Mouse (Mus musculus) granulocyte monocyte progenitor cell, adult 5-6 weeks (primary cell): ENCODE data around the gene Retn. TPM values are rescaled to one million over a fixed set of nuclear protein-coding genes. Genes with fewer than 3 reads are reported as not detected.

Source experiments
- ATAC-seq: replicated peaks from 2 replicates; pipeline ENCODE4 v1.8.0; 2016; ENCODE audit warnings: mild to moderate bottlenecking, moderate TSS enrichment, inconsistent platforms; ENCODE audit not compliant: poor library complexity, severe bottlenecking
- total RNA-seq, 2 experiments: library from RNA; stranded (forward) in 1 of 2; stranded (reverse) in 1 of 2; fragments of 200-712, 200-1000 nt in 1 of 2; fragments of >200 nt in 1 of 2; fragmentation: Nextera tagmentation in 1 of 2; gene quantifications; 2 replicates each; pipeline ENCODE4 v1.2.3; 2014 to 2017

Gene Retn
- total RNA-seq, 2 experiments from 2014 or later, result 0.73 TPM; not detected in 1

DNA sequence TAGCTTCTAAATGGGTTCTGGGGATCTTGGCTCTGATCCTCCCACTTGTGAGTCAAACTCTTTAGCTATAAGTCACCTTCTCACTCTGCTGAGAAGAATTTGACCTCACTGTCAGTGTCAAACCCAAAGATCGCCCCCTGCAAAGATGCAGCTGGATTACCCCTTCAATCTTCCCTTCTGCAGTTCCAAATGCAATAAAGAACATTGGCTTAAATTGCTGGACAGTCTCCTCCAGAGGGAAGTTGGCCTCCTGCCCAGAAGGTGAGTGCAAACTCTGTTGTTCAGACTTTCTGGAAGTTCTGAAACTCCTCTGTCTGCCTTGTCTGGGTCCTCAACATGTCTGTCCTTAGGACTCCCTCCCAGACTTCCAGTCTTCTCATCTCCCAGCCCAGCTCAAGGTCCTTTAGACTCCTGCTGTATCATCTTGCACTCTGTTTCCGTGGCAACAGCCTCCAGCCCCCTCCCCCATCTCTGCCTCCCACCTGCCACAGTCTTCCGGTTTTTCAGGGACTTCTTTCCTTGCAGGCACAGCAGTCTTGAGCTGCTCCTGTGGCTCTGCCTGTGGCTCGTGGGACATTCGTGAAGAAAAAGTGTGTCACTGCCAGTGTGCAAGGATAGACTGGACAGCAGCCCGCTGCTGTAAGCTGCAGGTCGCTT lies 1.3 kb downstream of the Retn start:
- 0 out of 2 replicates have a peak, but pooled peaks have one; percentile 9 for ATAC-seq

DNA sequence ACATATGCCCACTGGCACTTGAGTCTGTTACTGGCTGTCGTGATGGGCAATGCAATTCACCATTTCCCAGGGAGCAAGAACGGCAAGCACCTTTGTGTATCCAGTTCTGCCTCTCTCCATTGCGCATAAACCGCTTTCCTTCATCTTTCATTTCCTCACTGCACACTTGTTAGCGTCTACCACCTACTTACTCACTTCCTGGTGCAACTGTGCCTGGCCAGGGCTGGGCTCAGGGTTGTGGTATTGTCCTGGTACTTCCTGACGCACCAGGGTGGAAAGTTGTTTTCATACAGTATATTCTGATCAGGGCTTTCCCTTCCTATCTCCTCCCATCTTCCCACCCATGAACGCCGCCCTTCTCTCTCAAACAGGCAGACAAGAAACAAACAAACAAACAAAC lies 5.3 kb downstream of the Retn start:
- peak; percentile 64 for ATAC-seq

DNA sequence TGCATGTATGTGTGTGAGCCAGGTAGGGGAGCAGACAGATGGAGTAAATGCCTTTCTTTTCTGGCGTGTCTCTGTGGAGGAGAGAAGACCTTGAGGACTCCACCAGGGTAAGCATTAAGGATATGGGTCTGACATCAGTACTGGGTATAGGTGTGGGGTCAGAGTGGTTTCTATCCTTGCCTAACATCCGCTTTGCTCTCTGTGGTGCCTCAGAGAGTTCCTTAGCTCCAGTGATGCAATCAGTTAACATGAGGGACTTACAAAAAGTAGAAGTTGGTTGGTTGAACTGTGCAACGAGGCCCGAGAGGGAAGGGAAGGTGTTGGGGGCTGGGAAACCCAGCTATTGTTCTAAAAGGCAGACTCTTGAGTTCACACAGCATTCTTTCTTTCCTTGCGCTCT lies 8.8 kb downstream of the Retn start:
- peak; percentile 82 for ATAC-seq

DNA sequence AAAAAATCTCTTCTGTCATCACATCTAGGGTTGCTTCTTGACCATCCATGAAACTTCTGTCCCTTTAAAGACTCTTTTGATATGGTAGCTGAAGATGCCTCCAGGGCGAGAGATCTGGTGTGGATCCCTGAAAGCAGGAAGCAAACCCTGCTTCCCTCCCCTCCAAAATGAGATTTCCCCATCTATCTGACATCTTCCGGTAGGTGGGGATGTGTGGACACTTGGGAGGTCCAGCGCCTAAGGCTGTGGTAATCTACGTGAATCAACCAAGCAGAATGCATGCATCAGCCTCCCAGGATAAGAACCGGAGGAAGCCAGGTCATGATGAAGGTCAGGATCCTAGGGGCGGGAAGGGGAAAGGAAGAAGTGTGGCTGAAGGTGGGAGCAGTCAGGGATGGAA lies 9.9 kb downstream of the Retn start, which contains the start of gene Mcemp1:
TSS of gene Mcemp1 (plus strand) at position 248 of the 400 bp plus-strand sequence.
- ATAC-seq, result peak; percentile 55

DNA sequence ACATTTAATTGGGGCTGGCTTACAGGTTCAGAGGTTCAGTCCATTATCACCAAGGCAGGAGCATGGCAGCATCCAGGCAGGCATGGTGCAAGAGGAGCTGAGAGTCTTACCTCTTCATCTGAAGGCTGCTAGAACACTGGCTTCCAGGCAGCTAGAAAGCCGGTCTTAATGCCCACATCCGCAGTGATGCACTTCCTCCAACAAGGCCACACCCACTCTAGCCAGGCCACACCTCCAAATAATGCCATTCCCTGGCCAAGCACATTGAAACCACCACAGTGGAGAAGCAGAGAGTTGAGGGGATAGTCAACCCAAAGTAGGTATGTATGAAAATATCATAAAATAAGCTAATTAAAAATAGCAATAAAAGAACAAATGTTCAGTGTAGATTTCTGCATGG lies 14.8 kb downstream of the Retn start:
- peak; percentile 47 for ATAC-seq

DNA sequence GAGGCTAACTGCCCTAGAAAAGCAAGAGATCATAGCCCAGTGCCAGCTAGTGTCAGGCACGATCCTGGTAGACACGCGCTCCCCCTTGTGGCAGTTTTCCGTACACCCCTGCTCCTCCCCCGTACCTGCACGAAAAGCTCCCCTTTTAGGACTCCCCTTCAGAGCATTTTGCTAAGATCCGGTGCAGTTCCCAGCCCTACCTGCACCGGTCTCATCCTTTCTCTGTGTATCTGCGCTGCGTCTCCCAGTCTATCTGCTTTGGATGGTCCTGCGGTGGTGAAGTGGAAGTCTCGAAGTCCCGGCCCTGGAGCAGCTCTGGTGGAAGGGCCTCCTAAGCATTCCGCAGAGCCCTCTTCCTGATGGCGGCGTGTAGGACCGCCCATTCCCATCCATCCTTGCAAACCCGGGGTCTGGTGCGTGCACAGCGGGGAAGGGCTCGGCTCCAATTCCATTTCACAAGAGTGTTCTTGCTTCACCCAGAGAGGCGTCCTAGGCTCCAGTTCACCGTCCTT lies 16.5 kb downstream of the Retn start, which contains the start of gene Fcor:
TSS of gene Fcor (minus strand) at position 383 of the 512 bp plus-strand sequence.
- peak; percentile 54 for ATAC-seq

DNA sequence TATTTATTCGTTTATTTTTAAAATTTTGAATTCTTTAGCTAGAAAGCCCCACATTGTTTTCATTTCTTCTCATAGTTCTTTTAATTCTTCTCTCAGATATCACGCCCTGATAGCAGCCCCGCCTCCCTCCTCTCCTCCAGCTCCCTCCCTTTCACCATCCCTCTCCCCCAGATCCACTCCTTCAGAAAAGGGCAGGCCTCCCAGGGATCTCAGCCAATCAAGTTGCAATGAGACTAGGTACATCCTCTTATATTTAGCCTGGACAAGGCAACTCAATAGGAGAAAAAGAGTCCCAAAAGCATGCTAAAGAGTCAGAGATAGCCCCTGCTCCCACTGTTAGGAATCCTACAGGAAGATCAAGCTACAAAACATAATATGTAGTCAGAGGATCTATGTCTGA lies 19.1 kb downstream of the Retn start:
- ATAC-seq, result no peak

DNA sequence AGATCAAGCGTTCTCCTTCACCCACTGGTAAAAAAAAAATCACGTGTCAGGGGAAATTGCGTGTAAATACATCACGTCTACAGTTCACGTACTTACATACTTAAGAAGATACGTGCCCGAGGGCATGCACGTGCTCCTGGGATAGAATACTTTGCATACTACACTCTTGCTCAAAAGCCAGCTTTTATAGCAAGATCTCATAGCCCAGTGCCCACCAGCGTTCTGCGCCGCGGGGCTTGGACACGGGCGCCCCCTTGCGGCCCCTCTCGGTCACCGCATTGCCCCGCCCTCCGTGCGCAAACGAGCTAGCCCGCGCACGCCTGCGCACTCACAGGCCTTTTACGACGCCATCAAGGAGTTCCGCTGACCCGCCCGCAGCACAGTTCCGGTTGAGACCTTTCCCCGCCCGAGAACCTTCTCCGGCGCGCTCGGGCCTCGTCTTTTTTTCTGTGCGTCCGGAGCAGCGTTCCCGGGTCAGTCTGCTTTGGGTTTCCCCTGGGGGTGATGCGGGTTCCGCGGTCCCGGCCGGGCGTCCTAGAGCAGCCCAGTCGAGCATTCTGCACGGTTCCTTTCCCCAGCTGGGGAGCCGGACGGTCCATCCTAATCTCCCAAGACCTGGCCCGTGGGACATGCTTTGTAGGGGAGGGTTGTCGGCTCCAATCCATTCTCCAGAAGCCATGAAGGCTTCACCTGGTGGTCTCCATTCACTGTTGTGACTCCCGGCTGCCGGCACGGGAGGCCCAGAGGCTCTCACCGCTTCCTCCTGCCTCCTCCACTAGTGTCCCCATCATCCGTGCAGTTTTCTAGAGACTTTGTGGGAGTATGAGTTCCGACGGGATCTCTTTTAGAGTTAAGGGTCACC lies 20.8 kb downstream of the Retn start, which contains the start of gene Trappc5:
TSS of gene Trappc5 (plus strand) at position 169 of the 862 bp plus-strand sequence.
- ATAC-seq, result peak; percentile 72

DNA sequence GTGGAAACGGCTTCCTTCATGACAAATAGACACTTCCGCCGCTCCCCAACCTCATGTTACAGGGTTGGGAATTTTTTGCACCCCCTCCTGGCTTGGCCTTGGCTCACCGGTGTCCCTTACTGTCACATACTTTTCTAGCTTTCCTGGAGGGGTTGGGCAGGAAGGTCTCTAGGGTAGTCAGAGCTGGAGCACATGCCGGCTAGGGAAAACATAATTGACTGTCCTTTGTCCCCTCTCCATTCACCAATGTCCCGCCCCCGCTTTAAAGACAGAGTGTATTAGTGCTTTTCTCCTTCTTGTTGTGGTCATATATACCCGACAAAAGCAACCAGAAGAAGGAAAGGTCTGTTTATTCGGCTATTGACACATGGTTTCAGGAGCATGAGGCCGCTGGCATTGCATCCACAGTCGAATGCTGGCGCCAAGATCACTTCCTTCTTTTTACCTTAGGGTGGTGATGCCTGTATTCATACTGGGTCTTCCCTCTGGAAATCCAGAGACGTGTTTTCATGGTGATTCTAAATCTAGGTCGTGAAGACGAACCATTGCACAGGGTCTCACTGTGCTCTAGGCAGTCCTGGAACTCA lies 21.5 kb downstream of the Retn start:
- peak; percentile 43 for ATAC-seq

DNA sequence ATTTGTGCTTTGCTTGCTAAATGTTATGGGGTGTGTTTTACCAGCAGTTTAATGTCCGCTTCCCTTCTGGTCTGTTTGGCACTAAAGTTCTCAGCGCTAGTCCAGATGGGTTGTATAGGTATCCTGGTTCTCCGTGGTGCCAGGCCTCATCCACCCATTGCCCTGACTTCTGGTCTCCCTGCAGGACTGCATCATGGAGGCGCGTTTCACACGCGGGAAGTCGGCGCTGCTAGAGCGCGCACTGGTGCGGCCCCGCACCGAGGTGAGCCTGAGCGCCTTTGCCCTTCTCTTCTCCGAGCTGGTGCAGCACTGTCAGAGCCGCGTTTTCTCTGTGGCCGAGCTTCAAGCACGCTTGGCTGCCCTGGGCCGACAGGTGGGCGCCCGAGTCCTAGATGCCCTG lies 23.3 kb downstream of the Retn start:
- ATAC-seq, result no peak

DNA sequence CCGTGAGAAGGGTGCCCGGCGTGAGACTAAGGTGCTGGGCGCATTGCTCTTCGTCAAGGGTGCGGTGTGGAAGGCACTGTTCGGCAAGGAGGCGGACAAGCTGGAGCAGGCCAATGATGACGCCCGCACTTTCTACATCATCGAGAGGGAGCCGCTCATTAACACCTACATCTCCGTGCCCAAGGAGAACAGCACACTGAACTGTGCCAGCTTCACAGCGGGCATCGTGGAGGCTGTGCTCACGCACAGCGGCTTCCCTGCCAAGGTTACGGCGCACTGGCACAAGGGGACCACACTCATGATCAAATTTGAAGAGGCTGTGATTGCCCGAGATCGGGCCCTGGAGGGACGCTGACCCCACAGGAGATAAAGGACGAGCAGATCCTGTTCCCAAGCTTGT lies 23.7 kb downstream of the Retn start:
- ATAC-seq, result no peak

DNA sequence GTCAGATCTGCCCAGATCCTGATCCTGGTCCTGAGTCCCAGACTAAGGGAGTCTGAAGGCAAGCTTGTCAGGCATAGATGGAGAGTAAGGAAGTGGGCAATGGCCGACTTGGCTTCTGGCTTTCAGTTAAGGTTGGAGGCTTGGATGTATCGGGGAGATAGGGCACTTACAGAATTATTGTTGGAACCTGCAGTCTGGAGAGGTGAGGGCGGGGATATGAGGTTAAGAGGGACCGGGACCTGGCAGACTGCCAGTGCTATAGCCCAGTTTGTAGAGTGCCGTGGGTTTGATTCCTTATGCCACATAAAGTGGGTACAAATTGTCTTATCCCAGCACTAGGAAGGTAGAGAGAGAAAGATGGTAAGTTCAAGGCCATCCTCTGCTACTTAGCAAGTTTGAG lies 24.1 kb downstream of the Retn start:
- ATAC-seq, result no peak

DNA sequence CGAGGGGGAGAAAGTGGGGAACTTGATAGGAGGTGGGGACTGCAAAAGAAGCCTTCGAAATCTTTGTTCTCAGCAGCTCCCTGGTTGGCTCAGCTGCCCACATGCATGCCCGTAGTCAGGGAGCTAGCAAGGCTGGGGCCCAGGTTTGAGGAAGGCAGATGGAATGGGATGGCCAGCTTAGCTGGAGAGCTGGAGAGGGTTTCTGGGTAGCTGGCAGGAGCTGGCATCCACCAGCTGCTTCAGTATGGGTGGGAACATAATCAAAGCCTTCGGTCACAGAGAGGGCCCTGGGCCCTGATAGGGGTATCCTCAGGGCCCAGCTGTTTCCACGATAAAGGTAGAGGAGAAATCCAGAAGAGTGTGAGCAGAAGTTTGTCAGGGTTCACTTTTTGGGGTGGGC lies 26.9 kb downstream of the Retn start:
- ATAC-seq, result no peak

DNA sequence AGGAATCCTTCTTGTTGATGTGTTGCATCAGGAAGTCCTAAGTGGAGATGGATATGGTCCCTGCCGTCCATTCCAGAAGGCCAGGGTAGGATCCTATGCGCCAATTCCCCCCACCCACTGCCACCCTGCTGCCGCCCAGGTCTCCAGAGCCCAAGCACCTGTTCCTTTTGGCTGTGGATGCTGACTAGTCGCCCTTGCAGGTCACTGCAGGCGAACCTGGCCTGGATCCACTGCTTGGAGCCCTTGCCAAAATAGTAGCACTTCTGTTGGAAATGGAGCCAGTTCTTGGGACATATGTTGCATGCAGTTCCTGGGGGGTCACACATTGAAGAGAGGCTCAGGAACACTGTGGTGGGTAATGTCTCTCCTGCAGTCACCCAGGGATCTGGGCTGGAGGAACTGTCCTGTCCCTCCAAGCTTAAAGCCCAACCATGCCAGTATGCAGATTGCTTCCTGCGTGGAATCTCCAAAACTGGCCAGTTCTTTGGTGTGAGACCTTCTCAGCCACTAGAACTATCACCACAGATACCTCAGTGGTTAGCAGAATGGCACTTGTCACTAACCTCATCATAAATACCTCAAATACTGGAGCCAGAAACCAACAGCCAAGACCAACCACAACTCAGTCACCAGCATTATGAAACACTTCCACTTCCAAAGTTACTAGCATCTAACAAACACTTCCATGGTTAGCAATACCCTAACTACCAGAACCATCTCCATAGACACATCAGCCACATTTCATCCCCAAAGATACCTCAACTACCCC lies 28.0 kb downstream of the Retn start:
- peak; percentile 27 for ATAC-seq

DNA sequence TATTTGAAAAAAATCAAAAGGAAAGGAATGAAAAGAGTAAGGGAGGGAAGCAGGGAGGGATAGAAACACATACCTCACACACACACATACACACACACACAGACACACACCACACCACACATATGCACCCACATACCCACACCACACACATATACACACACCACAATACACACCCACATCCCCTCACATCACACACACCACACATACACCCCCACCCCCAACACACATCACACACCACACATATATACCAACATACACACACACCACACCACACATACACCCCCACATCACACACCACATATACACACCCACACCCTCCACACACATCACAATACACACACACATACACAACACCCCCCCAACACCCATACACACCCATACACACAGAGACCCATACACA lies 29.0 kb downstream of the Retn start:
- ATAC-seq, result no peak

DNA sequence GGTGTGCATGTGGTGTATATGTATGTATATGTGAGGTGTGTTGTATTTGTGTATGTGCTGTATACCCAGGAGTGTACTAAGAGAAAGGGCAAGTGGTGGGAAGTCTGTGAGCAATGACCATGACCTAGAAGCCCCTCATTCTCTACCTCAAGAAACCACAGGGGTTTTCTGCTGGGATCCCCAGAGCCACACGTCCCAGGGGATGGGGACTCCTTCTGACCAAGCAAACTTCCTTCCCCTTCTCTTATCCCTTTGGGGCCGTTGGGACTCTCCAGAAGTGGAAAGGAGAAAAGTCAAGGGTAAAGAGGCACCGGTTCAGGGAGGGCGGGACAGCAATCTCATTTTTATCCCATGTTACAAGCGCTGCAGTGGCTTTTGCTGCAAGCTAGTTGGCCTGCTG lies 29.9 kb downstream of the Retn start:
- ATAC-seq, result no peak

DNA sequence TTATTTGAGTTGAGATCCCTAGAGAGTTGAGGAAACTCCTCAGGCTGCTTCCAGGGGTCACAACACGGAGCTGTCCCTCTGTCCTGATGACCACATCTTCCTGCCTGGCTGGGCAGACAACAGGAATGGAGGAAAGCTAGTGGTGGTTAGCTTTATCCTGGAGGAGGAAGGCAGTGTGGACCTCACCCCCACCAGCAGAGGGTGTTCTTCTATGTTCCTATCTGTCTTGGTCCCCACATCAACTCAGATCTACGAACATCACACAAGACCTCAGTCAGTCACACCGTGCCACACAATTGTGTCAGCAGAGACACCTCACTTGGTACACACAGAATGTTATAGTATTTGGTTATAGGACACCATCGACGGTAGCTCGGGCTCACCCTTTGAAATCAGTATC lies 32.0 kb downstream of the Retn start:
- peak; percentile 38 for ATAC-seq

DNA sequence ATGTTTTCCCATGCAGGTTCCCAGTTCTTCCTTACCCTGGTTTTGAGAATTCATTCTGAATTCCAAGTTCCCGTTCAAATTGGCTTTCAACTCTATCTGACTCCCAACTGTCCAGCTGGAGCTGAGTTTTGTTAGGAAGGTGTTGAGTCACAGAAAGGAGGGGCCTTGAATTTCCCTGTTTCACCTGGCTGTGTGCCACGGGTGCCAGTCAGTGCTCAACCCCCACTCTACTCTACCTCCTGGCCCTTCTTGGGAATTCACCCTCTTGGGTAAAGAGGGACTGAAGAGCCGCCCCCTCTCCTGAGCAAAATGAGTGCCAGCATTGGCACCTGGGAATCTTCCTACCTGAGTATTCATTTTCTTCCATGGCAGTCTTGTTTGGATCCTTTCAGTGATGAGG lies 35.2 kb downstream of the Retn start:
- ATAC-seq, result no peak

DNA sequence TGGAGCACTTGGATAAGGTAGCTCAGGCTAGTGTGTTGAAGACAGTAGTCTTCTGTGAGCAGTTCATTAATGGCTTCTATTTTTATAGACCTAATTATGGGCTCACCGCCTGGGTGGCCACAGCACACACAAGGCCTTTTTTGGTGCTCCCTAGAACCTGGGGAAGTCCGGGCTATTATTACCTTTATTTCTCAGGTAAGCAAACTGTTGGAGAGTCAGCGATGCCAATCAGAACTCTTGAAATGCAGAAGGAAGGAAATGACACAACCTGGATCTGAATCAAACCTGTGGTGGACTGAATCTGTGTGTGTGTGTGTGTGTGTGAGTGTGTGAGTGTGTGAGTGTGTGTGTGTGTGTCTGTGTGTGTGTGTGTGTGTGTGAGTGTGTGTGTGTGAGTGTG lies 38.6 kb downstream of the Retn start, which contains the start of gene Fcer2a:
TSS of gene Fcer2a (minus strand) at position 55 of the 400 bp plus-strand sequence.
- ATAC-seq, result no peak

DNA sequence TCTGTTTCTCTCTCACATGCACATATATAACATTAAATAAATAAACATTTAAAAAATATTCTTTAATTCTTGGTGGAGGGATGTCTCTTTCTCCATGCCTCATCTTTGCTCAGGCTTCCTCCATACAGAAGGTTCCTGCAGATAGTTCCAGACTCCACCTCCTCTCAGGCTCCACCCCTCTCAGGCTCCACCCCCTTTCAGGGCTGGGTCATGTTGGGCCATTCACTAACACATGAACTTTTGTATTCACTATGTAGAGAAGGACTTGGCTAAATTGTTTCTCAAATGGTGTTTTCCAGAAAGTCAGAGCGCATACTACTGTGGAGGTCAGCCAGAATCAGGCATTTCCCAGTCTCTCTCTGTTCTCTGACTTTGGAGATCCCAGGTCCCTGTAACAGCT lies 45.9 kb downstream of the Retn start:
- peak; percentile 71 for ATAC-seq
